In the genomic region with DNA sequence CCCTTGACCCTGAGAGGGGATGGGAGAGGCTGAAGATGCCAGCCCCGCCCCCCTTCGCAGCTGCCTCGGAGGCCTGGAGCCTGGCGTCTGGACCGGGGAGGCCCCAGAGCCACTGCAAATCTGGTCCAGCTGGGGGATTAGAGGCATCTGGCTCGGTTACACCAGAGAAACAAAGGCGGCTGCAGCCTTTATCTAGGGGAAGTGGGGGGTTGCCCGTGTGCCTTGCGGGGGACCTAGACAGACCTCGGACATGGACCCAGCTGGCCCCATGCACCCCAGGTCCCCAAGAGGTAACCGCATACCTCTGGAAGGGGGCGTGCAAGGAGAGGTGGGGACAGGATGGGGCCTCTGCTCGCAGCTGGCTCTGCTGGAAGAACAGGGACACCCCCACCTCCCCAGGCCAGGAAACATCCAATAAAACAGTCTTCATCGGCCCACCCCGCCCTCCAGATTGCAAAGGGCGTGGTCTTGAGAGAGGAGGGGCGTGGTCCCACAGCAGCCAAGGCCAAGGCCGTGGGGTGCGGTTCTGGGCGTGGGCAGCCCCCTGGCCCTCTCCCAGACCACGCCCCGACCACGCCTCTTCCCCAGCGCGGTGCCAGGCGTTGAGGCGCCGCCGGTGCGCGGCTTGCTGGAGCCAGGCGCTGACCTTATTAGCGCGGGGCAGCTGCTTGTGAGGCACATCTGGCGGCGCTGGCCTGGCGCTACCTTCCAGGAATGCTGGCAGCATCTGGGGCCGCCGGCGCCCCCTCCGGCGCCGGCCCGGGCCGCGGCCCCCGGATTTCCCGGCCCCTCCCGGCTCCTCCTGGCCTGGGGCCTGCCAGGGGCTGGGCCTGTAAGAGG, we compare ENCODE assay signal across 8 mouse cellular contexts. TPM values are rescaled to one million over a fixed set of nuclear protein-coding genes. Genes with fewer than 3 reads are reported as not detected.
DNase-seq lines count a peak whose midpoint lies in the region; ATAC-seq and TF ChIP-seq lines count a peak whose summit lies in the region.

No protein-coding gene starts in this region.

- no peak overlapping the region for H3K27ac ChIP-seq in CH12.LX (ENCODE audit: insufficient read depth, low read depth)
- peak overlapping the region; percentile 86 for H3K27ac ChIP-seq in forebrain, embryonic 11.5 days (ENCODE audit: low read depth, low read length)
- H3K27ac ChIP-seq in spleen, adult 2 months (ENCODE audit: insufficient read depth, low read length): no peak overlapping the region

- under 1% methylated on average over 48 of the region's 49 CpGs for WGBS in forebrain, embryonic 11.5 days
- WGBS in large intestine, adult 2 months: under 1% methylated on average over 49 of the region's 49 CpGs
- 1% methylated on average over 49 of the region's 49 CpGs for WGBS in spleen, adult 2 months

- peaks cover 6% of the 10 kb centered on the region for H3K9me3 ChIP-seq in CH12.LX (replicated peaks; ENCODE audit: low read length)
- no peaks in the 10 kb centered on the region for H3K9me3 ChIP-seq in forebrain, embryonic 11.5 days (ENCODE audit: control insufficient read depth, low read length)

- dilution Hi-C loops in CH12.LX (cut with MboI; ENCODE audit: extremely low pct_ligation_motif_present, extremely low pct_unique_long_range_greater_than_20kb, low sequenced_read_pairs): no loop called here

- in situ Hi-C loops in CH12.LX (cut with MboI; ENCODE audit: low pct_ligation_motif_present, low pct_unique_long_range_greater_than_20kb, low sequenced_read_pairs): loop anchor here (5.0 kb wide), 2 partner anchors 59 to 94 kb away; no protein-coding TSS in a partner anchor

- DNase-seq in CH12.LX (ENCODE audit: extremely low read depth): peak; percentile 90
- peak; percentile 97 for DNase-seq in adrenal gland, postnatal 14 days
- DNase-seq in forebrain, embryonic 11.5 days (ENCODE audit: low spot score): peak; percentile 95
- DNase-seq in heart, postnatal 25 days (ENCODE audit: low spot score): peak; percentile 88
- peak; percentile 88 for DNase-seq in large intestine, adult 2 months (ENCODE audit: low read depth, low spot score)
- peak; percentile 95 for DNase-seq in mesoderm, embryonic 11.5 days (ENCODE audit: low read depth, low spot score)
- peak; percentile 37 to 72 for DNase-seq in spleen, adult 2 months (ENCODE audit: low read depth in 1 of 2, low spot score in 2 of 2)
- no peak for DNase-seq in cerebellum, adult 8-10 months

- intact Hi-C loops in heart, postnatal 25 days (cut with DNase I): no loop called here

- peak; percentile 86 for ATAC-seq in forebrain, embryonic 11.5 days (replicated peaks; ENCODE audit: low FRiP score)

- H3K4me1 ChIP-seq in CH12.LX (ENCODE audit: control insufficient read depth in 1 of 2, insufficient read depth in 2 of 2): peaks cover 7 to 34% of the 10 kb centered on the region in 2 experiments; a peak in 3 of 4 replicates
- peaks cover 23% of the 10 kb centered on the region for H3K4me1 ChIP-seq in forebrain, embryonic 11.5 days (replicated peaks; ENCODE audit: control insufficient read depth, insufficient read depth, low read length)
- H3K4me1 ChIP-seq in spleen, adult 2 months (ENCODE audit: control insufficient read depth, insufficient read depth, insufficient read length): peaks cover 13% of the 10 kb centered on the region; the same call in 1 of the 2 replicates

- H3K36me3 ChIP-seq in CH12.LX (replicated peaks in 1 of 2; ENCODE audit: control insufficient read depth in 1 of 2, insufficient read depth in 1 of 2, low read length in 1 of 2): no peaks in the 10 kb centered on the region
- H3K36me3 ChIP-seq in forebrain, embryonic 11.5 days (ENCODE audit: control insufficient read depth, insufficient read depth, low read length): no peaks in the 10 kb centered on the region
- no peaks in the 10 kb centered on the region for H3K36me3 ChIP-seq in spleen, adult 2 months (ENCODE audit: control insufficient read depth, insufficient read depth, low read length)

- no peak for TF ChIP-seq CTCF in CH12.LX (conservative IDR thresholded peaks at IDR 0.05 in 1 of 2, IDR thresholded peaks at IDR 0.05 in 1 of 2; ENCODE audit: low read depth in 2 of 2, low read length in 2 of 2)
- no peak for TF ChIP-seq CTCF in spleen, adult 2 months (IDR thresholded peaks at IDR 0.05; ENCODE audit: extremely low read depth, insufficient read depth, insufficient read length, insufficient replicate concordance)

- no peak for TF ChIP-seq RAD21 in CH12.LX (IDR thresholded peaks at IDR 0.05; ENCODE audit: low read depth, low read length)

- peak overlapping the region; percentile 20 to 46 (median 30) for H3K4me3 ChIP-seq in CH12.LX (replicated peaks in 1 of 3; ENCODE audit: low read depth in 2 of 3, low read length in 2 of 3, poor library complexity in 1 of 3)
- H3K4me3 ChIP-seq in forebrain, embryonic 11.5 days (ENCODE audit: low read depth, low read length): peak overlapping the region; percentile 29
- peak overlapping the region; percentile 42; the same call in 1 of the 2 replicates for H3K4me3 ChIP-seq in spleen, adult 2 months (ENCODE audit: extremely low read depth, insufficient read depth, insufficient read length)

- no peaks in the 10 kb centered on the region for H3K79me2 ChIP-seq in CH12.LX (replicated peaks; ENCODE audit: control insufficient read depth, extremely low read depth, insufficient read depth, poor library complexity, severe bottlenecking)

- TF ChIP-seq POLR2A in CH12.LX (IDR thresholded peaks at IDR 0.05; ENCODE audit: low read depth, low read length): peak; percentile 40; the same call in 1 of the 2 replicates
- TF ChIP-seq POLR2A in spleen, adult 2 months (IDR thresholded peaks at IDR 0.05; ENCODE audit: low read depth, low read length): no peak

- H3K9ac ChIP-seq in CH12.LX (ENCODE audit: insufficient read depth, low read depth): peak overlapping the region; percentile 53
- peak overlapping the region; percentile 54 for H3K9ac ChIP-seq in forebrain, embryonic 11.5 days (ENCODE audit: low read length)

- H3K27me3 ChIP-seq in CH12.LX (replicated peaks): peaks cover 41% of the 10 kb centered on the region
- H3K27me3 ChIP-seq in forebrain, embryonic 11.5 days (ENCODE audit: control insufficient read depth, insufficient read depth, low read length): no peaks in the 10 kb centered on the region
- H3K27me3 ChIP-seq in spleen, adult 2 months (ENCODE audit: control insufficient read depth, insufficient read depth, low read length): no peaks in the 10 kb centered on the region

- peak overlapping the region; percentile 83 for H3K4me2 ChIP-seq in CH12.LX (ENCODE audit: insufficient read depth, low read depth, poor library complexity, severe bottlenecking)
- H3K4me2 ChIP-seq in forebrain, embryonic 11.5 days (ENCODE audit: low read depth, low read length, severe bottlenecking): peak overlapping the region; percentile 75

- TF ChIP-seq EP300 in CH12.LX (IDR thresholded peaks at IDR 0.05; ENCODE audit: low read length): no peak

TF ChIP-seq in CH12.LX, 34 proteins besides CTCF, POLR2A, EP300 and RAD21 (continues in another document):
- TF ChIP-seq TCF12 (IDR thresholded peaks at IDR 0.05; ENCODE audit: low read depth, low read length) (peak; percentile 89), UBTF (IDR thresholded peaks at IDR 0.05; ENCODE audit: low read depth, low read length) (0 out of 2 replicates have a peak, but pooled peaks have one; percentile 46), ELF1 (IDR thresholded peaks at IDR 0.05; ENCODE audit: low read depth, low read length) (0 out of 2 replicates have a peak, but pooled peaks have one; percentile 13), ZNF384 (IDR thresholded peaks at IDR 0.05; ENCODE audit: low read depth, low read length) (no peak), IRF4 (IDR thresholded peaks at IDR 0.05; ENCODE audit: low read depth, low read length) (0 out of 2 replicates have a peak, but pooled peaks have one; percentile 20), MYC (IDR thresholded peaks at IDR 0.05; ENCODE audit: low read depth, low read length) (no peak), NRF1 (IDR thresholded peaks at IDR 0.05; ENCODE audit: low read depth, low read length) (no peak), BHLHE40 (IDR thresholded peaks at IDR 0.05; ENCODE audit: low read depth, low read length) (peak; percentile 32; the same call in 1 of the 2 replicates), SMC3 (IDR thresholded peaks at IDR 0.05; ENCODE audit: low read depth, low read length) (no peak), SIN3A (IDR thresholded peaks at IDR 0.05; ENCODE audit: low read length) (no peak), PAX5 (IDR thresholded peaks at IDR 0.05; ENCODE audit: low read length) (no peak), CHD2 (IDR thresholded peaks at IDR 0.05; ENCODE audit: low read length) (0 out of 2 replicates have a peak, but pooled peaks have one; percentile 23), E2F4 (IDR thresholded peaks at IDR 0.05; ENCODE audit: insufficient replicate concordance, low read depth, low read length) (no peak), ZC3H11A (IDR thresholded peaks at IDR 0.05; ENCODE audit: low read depth, low read length) (no peak), JUN (IDR thresholded peaks at IDR 0.05; ENCODE audit: insufficient read depth, low read depth, low read length) (no peak), MAZ (IDR thresholded peaks at IDR 0.05; ENCODE audit: low read depth, low read length) (0 out of 2 replicates have a peak, but pooled peaks have one; percentile 24), USF2 (conservative IDR thresholded peaks at IDR 0.05; ENCODE audit: low read depth, low read length) (no peak), CHD1 (IDR thresholded peaks at IDR 0.05; ENCODE audit: low read depth, low read length) (no peak), POLR2AphosphoS2 (IDR thresholded peaks at IDR 0.05; ENCODE audit: low read depth, low read length) (no peak), JUND (conservative IDR thresholded peaks at IDR 0.05; ENCODE audit: low read depth, low read length) (no peak), GABPA (IDR thresholded peaks at IDR 0.05; ENCODE audit: insufficient replicate concordance, low read depth, low read length) (no peak), ZKSCAN1 (IDR thresholded peaks at IDR 0.05; ENCODE audit: borderline replicate concordance, low read depth, low read length) (no peak), ZMIZ1 (IDR thresholded peaks at IDR 0.05; ENCODE audit: low read depth, low read length) (no peak), RCOR1 (conservative IDR thresholded peaks at IDR 0.05; ENCODE audit: low read depth, low read length) (no peak), KAT2A (IDR thresholded peaks at IDR 0.05; ENCODE audit: insufficient replicate concordance, low read length) (no peak)

RNA-seq across cellular contexts. Expression of a gene that starts 48.0 kb away (rescaled TPM):
- total RNA-seq in CH12.LX (2012; rRNA removed) (5.6 and 8.5 TPM in 2 replicates), CH12.LX (2014; rRNA removed) (0.96 and 1.3 TPM in 2 replicates)
- 8.8 and 9.8 TPM in 2 replicates for polyA plus RNA-seq in CH12.LX (2012; ENCODE audit: insufficient read length, low read depth)
- total RNA-seq in adrenal gland, postnatal 14 days (2021): 29.9 and 33.9 TPM in 2 replicates
- polyA plus RNA-seq in forebrain, embryonic 11.5 days (2014; fragmentation: Nextera tagmentation; extraction: Ambion mirVana): 22.2 and 23.6 TPM in 2 replicates
- 10 to 100 TPM; 20.1 to 25.9 TPM for total RNA-seq in heart, postnatal 25 days (2021)
- polyA plus RNA-seq in large intestine, adult 2 months (2012; rRNA removed): 22.1 and 36.3 TPM in 2 replicates
- 39.2 and 49.3 TPM in 2 replicates for polyA plus RNA-seq in spleen, adult 2 months (2012; rRNA removed)
